Mouse (Mus musculus) kidney, adult 8-10 months (tissue): ENCODE results near the gene Cplx3.
A peak's percentile ranks its signal among the peaks of the same experiment; 100 is the strongest.

Source experiments
- DNase-seq, 2 experiments: peaks; one replicate each; pipeline ENCODE4 v3.0.0; 2022

The Cplx3 gene

GRCm38 (mm10) chr9:57606139-57606851 lies at the start of gene Cplx3:
Gene Cplx3 (minus strand): TSS chr9:57606281.
- peak; percentile 59 to 61 for DNase-seq

GRCm38 (mm10) chr9:57655749-57656148 lies 49.7 kb upstream of the Cplx3 start:
- DNase-seq, result peak; percentile 91 to 97

GRCm38 (mm10) chr9:57654966-57655365 lies 48.9 kb upstream of the Cplx3 start:
- no peak for DNase-seq

- DNase-seq, result no peak
Observed at GRCm38 (mm10) chr9:57653283-57653682, 47.2 kb upstream of the Cplx3 start, which contains the start of gene Csk. Gene Csk (minus strand): TSS chr9:57653631.

GRCm38 (mm10) chr9:57652855-57653254 lies 46.8 kb upstream of the Cplx3 start:
- no peak for DNase-seq

GRCm38 (mm10) chr9:57652351-57652750 lies 46.3 kb upstream of the Cplx3 start:
- DNase-seq, result no peak

GRCm38 (mm10) chr9:57650786-57651311 lies 44.8 kb upstream of the Cplx3 start:
- DNase-seq, result no peak

- no peak for DNase-seq
Observed at GRCm38 (mm10) chr9:57650130-57650785, 44.2 kb upstream of the Cplx3 start.

GRCm38 (mm10) chr9:57647286-57648108 lies 41.4 kb upstream of the Cplx3 start:
- no peak for DNase-seq

- DNase-seq, result no peak
Observed at GRCm38 (mm10) chr9:57646551-57647103, 40.5 kb upstream of the Cplx3 start.

- peak; percentile 90 to 95 for DNase-seq
Observed at GRCm38 (mm10) chr9:57644944-57645893, 39.1 kb upstream of the Cplx3 start.

GRCm38 (mm10) chr9:57644442-57644943 lies 38.4 kb upstream of the Cplx3 start:
- DNase-seq, result no peak

- DNase-seq, result no peak
Observed at GRCm38 (mm10) chr9:57643856-57644180, 37.7 kb upstream of the Cplx3 start.

- DNase-seq, result peak; percentile 41 to 49
Observed at GRCm38 (mm10) chr9:57643169-57643855, 37.2 kb upstream of the Cplx3 start.

- DNase-seq, result no peak
Observed at GRCm38 (mm10) chr9:57641775-57642550, 35.9 kb upstream of the Cplx3 start.

- DNase-seq, result no peak
Observed at GRCm38 (mm10) chr9:57641022-57641421, 34.9 kb upstream of the Cplx3 start.

- DNase-seq, result peak; percentile 41 to 50
Observed at GRCm38 (mm10) chr9:57640384-57640783, 34.3 kb upstream of the Cplx3 start.

- no peak for DNase-seq
Observed at GRCm38 (mm10) chr9:57639661-57640328, 33.7 kb upstream of the Cplx3 start.

- peak; percentile 85 to 87 for DNase-seq
Observed at GRCm38 (mm10) chr9:57638651-57639459, 32.8 kb upstream of the Cplx3 start.
